Mouse (Mus musculus): ENCODE data around the gene Acer1. TPM values are rescaled to one million over a fixed set of nuclear protein-coding genes. Genes with fewer than 3 reads are reported as not detected.

The Acer1 gene
- polyA plus RNA-seq, 1 experiment from 2014 or later = not detected

GRCm38 (mm10) chr17:56969321-56969720, 12.6 kb downstream of the Acer1 start:
- peaks cover 10% of the 10 kb centered on the region; the same call in 1 of the 2 replicates for H3K27me3 ChIP-seq
- no peaks in the 10 kb centered on the region for H3K9me3 ChIP-seq
- ATAC-seq (ENCODE audit: insufficient number of reproducible peaks, insufficient read depth, low FRiP score, low TSS enrichment, low read depth) = no peak
- no peak overlapping the region for H3K27ac ChIP-seq
- no peaks in the 10 kb centered on the region for H3K4me1 ChIP-seq (replicated peaks)
- H3K36me3 ChIP-seq = no peaks in the 10 kb centered on the region
- H3K4me2 ChIP-seq = no peak overlapping the region
- no peak overlapping the region for H3K9ac ChIP-seq (replicated peaks)
- no peak overlapping the region for H3K4me3 ChIP-seq (replicated peaks)
- WGBS = 61% methylated on average over 3 of the region's 3 CpGs

GRCm38 (mm10) chr17:56963646-56964045, 18.3 kb downstream of the Acer1 start:
- Histone ChIP-seq H3K27ac (no peak overlapping the region), H3K9me3 (no peaks in the 10 kb centered on the region), H3K4me1 (replicated peaks) (no peaks in the 10 kb centered on the region), H3K4me3 (replicated peaks) (no peak overlapping the region), H3K27me3 (no peaks in the 10 kb centered on the region), H3K4me2 (no peak overlapping the region), H3K9ac (replicated peaks) (no peak overlapping the region), H3K36me3 (no peaks in the 10 kb centered on the region)
- ATAC-seq (ENCODE audit: insufficient number of reproducible peaks, insufficient read depth, low FRiP score, low TSS enrichment, low read depth) = no peak
- WGBS = 77% methylated on average over 6 of the region's 6 CpGs

- Histone ChIP-seq H3K4me3 (replicated peaks) (no peak overlapping the region), H3K9ac (replicated peaks) (no peak overlapping the region), H3K36me3 (no peaks in the 10 kb centered on the region), H3K4me1 (replicated peaks) (0 out of 2 replicates have a peak, but pooled peaks cover 4% of the 10 kb centered on the region), H3K4me2 (no peak overlapping the region), H3K9me3 (no peaks in the 10 kb centered on the region), H3K27me3 (peaks cover 6% of the 10 kb centered on the region; the same call in 1 of the 2 replicates), H3K27ac (no peak overlapping the region)
- ATAC-seq (ENCODE audit: insufficient number of reproducible peaks, insufficient read depth, low FRiP score, low TSS enrichment, low read depth) = no peak
- 75% methylated on average over 5 of the region's 5 CpGs for WGBS
Measured at GRCm38 (mm10) chr17:56962642-56963405, 19.1 kb downstream of the Acer1 start.

DNA sequence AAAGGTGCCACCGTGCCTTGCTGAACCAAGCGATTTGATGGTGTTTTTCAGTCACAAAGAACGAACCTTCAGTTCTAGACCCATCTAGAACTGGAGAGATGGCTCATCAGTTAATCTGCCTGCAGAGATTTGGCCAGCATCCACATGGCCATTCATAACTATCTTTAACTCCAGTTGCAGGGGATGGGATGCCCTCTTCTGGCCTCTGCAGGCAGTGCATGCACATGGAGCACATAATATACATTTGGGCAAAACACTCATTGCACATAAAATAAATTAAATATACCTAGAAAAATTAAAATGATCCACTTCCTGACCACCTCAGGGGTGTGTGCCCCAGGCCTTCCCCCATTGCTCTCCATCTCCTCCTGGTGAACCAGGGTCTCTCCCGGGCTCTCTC, 20.0 kb downstream of the Acer1 start:
- no peak overlapping the region for H3K9ac ChIP-seq (replicated peaks)
- H3K9me3 ChIP-seq = no peaks in the 10 kb centered on the region
- H3K4me1 ChIP-seq (replicated peaks) = 0 out of 2 replicates have a peak, but pooled peaks cover 4% of the 10 kb centered on the region
- no peaks in the 10 kb centered on the region for H3K36me3 ChIP-seq
- peaks cover 6% of the 10 kb centered on the region; the same call in 1 of the 2 replicates for H3K27me3 ChIP-seq
- H3K4me2 ChIP-seq = no peak overlapping the region
- no peak for ATAC-seq (ENCODE audit: insufficient number of reproducible peaks, insufficient read depth, low FRiP score, low TSS enrichment, low read depth)
- H3K4me3 ChIP-seq (replicated peaks) = no peak overlapping the region
- WGBS = 93% methylated on average over 4 of the region's 4 CpGs
- H3K27ac ChIP-seq = no peak overlapping the region

DNA sequence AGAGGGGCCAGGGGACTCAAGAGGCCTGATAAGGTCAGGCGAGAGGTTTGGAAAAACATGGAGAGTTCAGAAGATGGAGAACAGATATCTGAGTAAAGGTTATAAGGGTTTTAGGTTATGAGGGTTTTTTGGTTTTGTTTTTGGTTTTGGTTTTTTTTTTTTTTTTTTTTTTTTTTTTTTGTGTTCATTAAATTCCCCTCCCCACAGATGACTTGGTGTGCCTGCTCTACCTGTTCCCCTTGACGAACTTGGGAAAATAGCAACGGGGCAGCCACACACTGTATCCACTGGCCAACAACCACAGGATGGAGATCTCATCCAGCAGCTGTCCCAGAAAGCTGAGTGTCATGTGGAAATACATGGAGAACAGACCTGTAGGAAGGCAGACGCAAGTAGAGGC, 23.3 kb downstream of the Acer1 start:
- H3K4me3 ChIP-seq (replicated peaks) = no peak overlapping the region
- 80% methylated on average over 4 of the region's 4 CpGs for WGBS
- ATAC-seq (ENCODE audit: insufficient number of reproducible peaks, insufficient read depth, low FRiP score, low TSS enrichment, low read depth) = no peak

GRCm38 (mm10) chr17:56957763-56958429, 24.0 kb downstream of the Acer1 start:
- Histone ChIP-seq H3K9ac (replicated peaks) (no peak overlapping the region), H3K4me3 (replicated peaks) (no peak overlapping the region), H3K9me3 (no peaks in the 10 kb centered on the region), H3K27ac (no peak overlapping the region), H3K36me3 (no peaks in the 10 kb centered on the region), H3K4me1 (replicated peaks) (0 out of 2 replicates have a peak, but pooled peaks cover 4% of the 10 kb centered on the region), H3K27me3 (peaks cover 10% of the 10 kb centered on the region; the same call in 1 of the 2 replicates), H3K4me2 (no peak overlapping the region)
- 30% methylated on average over 11 of the region's 11 CpGs for WGBS
- ATAC-seq (ENCODE audit: insufficient number of reproducible peaks, insufficient read depth, low FRiP score, low TSS enrichment, low read depth) = no peak

More for the DNA sequence above, 23.3 kb downstream of the Acer1 start:
- no peak overlapping the region for H3K27ac ChIP-seq
- H3K4me2 ChIP-seq = no peak overlapping the region
- H3K4me1 ChIP-seq (replicated peaks) = 0 out of 2 replicates have a peak, but pooled peaks cover 4% of the 10 kb centered on the region
- H3K27me3 ChIP-seq = peaks cover 6% of the 10 kb centered on the region; the same call in 1 of the 2 replicates
- no peak overlapping the region for H3K9ac ChIP-seq (replicated peaks)
- no peaks in the 10 kb centered on the region for H3K9me3 ChIP-seq
- H3K36me3 ChIP-seq = no peaks in the 10 kb centered on the region

GRCm38 (mm10) chr17:56954871-56955270, 27.1 kb downstream of the Acer1 start:
- Histone ChIP-seq H3K36me3 (no peaks in the 10 kb centered on the region), H3K27me3 (peaks cover 15% of the 10 kb centered on the region; the same call in 1 of the 2 replicates), H3K9ac (replicated peaks) (no peak overlapping the region), H3K9me3 (no peaks in the 10 kb centered on the region), H3K4me2 (no peak overlapping the region), H3K27ac (no peak overlapping the region), H3K4me1 (replicated peaks) (0 out of 2 replicates have a peak, but pooled peaks cover 4% of the 10 kb centered on the region), H3K4me3 (replicated peaks) (no peak overlapping the region)
- WGBS = 77% methylated on average over 7 of the region's 7 CpGs
- ATAC-seq (ENCODE audit: insufficient number of reproducible peaks, insufficient read depth, low FRiP score, low TSS enrichment, low read depth) = no peak

DNA sequence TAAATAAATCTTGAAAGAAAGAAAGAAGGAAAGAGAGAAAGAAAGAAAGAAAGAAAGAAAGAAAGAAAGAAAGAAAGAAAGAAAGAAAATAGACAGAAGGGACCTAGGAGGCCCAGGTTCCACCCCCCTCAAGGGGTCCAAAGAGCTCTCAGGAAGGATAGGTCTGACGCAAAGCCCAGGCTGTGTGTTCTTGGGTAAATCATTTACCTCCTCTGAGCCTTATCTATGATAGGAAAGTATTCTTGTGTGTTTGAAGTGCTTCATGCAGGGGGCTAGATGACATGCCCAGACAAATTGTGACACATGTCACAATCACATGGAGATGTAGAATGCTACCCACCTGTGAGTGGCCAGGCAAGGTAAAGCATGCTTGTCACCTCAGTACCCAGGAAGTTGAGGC, 29.3 kb downstream of the Acer1 start:
- Histone ChIP-seq H3K4me1 (replicated peaks) (no peaks in the 10 kb centered on the region), H3K4me2 (no peak overlapping the region), H3K27me3 (peaks cover 9% of the 10 kb centered on the region; the same call in 1 of the 2 replicates), H3K9ac (replicated peaks) (no peak overlapping the region), H3K36me3 (no peaks in the 10 kb centered on the region), H3K9me3 (no peaks in the 10 kb centered on the region), H3K4me3 (replicated peaks) (no peak overlapping the region), H3K27ac (no peak overlapping the region)
- WGBS = 86% methylated on average over 1 of the region's 1 CpGs
- ATAC-seq (ENCODE audit: insufficient number of reproducible peaks, insufficient read depth, low FRiP score, low TSS enrichment, low read depth) = no peak

- no peak overlapping the region for H3K4me3 ChIP-seq (replicated peaks)
- H3K9me3 ChIP-seq = no peaks in the 10 kb centered on the region
- no peak overlapping the region for H3K9ac ChIP-seq (replicated peaks)
- H3K4me1 ChIP-seq (replicated peaks) = no peaks in the 10 kb centered on the region
- H3K4me2 ChIP-seq = no peak overlapping the region
- H3K27me3 ChIP-seq = peaks cover 9% of the 10 kb centered on the region; the same call in 1 of the 2 replicates
- H3K36me3 ChIP-seq = no peaks in the 10 kb centered on the region
- WGBS = 13% methylated on average over 3 of the region's 3 CpGs
- ATAC-seq (ENCODE audit: insufficient number of reproducible peaks, insufficient read depth, low FRiP score, low TSS enrichment, low read depth) = no peak
- H3K27ac ChIP-seq = no peak overlapping the region
Measured at GRCm38 (mm10) chr17:56950915-56951314, 31.0 kb downstream of the Acer1 start.

DNA sequence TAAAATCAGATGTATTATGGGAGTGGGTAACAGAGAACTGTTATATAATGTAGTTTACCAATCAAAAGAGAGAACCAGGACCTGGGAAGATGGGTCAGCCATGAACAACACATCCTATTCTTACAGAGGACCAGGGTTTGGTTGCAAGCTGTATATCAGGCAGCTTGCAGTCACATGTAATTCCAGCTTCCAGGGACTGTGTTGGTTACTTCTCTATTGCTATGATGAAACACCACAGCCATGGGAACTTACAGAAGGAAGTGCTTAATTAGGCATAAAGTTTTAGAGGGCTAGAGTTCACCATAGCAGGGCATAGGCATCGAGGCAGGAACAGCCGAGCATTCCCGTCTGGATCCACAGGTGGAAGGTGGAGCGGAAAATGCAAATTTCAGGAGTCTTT, 43.2 kb downstream of the Acer1 start:
- Histone ChIP-seq H3K4me1 (replicated peaks) (peaks cover 9% of the 10 kb centered on the region), H3K9ac (replicated peaks) (no peak overlapping the region), H3K27ac (no peak overlapping the region), H3K4me3 (replicated peaks) (no peak overlapping the region), H3K4me2 (no peak overlapping the region), H3K36me3 (0 out of 2 replicates have a peak, but pooled peaks cover 2% of the 10 kb centered on the region), H3K9me3 (0 out of 2 replicates have a peak, but pooled peaks cover 2% of the 10 kb centered on the region), H3K27me3 (peaks cover 6% of the 10 kb centered on the region; the same call in 1 of the 2 replicates)
- WGBS = 80% methylated on average over 4 of the region's 4 CpGs
- no peak for ATAC-seq (ENCODE audit: insufficient number of reproducible peaks, insufficient read depth, low FRiP score, low TSS enrichment, low read depth)

- H3K9ac ChIP-seq (replicated peaks) = no peak overlapping the region
- H3K9me3 ChIP-seq = 0 out of 2 replicates have a peak, but pooled peaks cover 2% of the 10 kb centered on the region
- no peak overlapping the region for H3K4me2 ChIP-seq
- H3K27ac ChIP-seq = no peak overlapping the region
- no peaks in the 10 kb centered on the region for H3K27me3 ChIP-seq
- H3K4me1 ChIP-seq (replicated peaks) = peaks cover 20% of the 10 kb centered on the region
- 92% methylated on average over 7 of the region's 7 CpGs for WGBS
- no peak for ATAC-seq (ENCODE audit: insufficient number of reproducible peaks, insufficient read depth, low FRiP score, low TSS enrichment, low read depth)
- H3K36me3 ChIP-seq = peaks cover 13% of the 10 kb centered on the region; the same call in 1 of the 2 replicates
- no peak overlapping the region for H3K4me3 ChIP-seq (replicated peaks)
Measured at GRCm38 (mm10) chr17:56936731-56937130, 45.2 kb downstream of the Acer1 start.

Data from limb, embryonic 12.5 days (tissue).